Mouse (Mus musculus) lung, embryonic 16.5 days (tissue): ENCODE results near the gene Rpgrip1l. TPM values are rescaled to one million over a fixed set of nuclear protein-coding genes. Genes with fewer than 3 reads are reported as not detected.

ENCODE experiments used
- ATAC-seq: fragments of 200-750 bp; cut with Nextera tagmentation; 2 replicates; pipeline ENCODE4 v1.8.0; 2017; ENCODE audit warnings: low read depth, mild to moderate bottlenecking, moderate library complexity
- H3K27ac ChIP-seq: fragments of 300-500 bp; sonication (generic); 2 replicates; pipeline ENCODE4 v1.5.1; 2014; ENCODE audit warnings: mild to moderate bottlenecking, control low read depth, low read length
- H3K27me3 ChIP-seq: fragments of 300-500 bp; sonication (generic); 2 replicates; pipeline ENCODE4 v1.6.1; 2014; ENCODE audit warnings: low read depth, low read length, mixed read lengths; ENCODE audit not compliant: control insufficient read depth, insufficient read depth
- H3K36me3 ChIP-seq: fragments of 300-500 bp; sonication (generic); 2 replicates; pipeline ENCODE4 v1.6.1; 2014; ENCODE audit warnings: low read length; ENCODE audit not compliant: control insufficient read depth, insufficient read depth
- H3K4me1 ChIP-seq: fragments of 300-500 bp; sonication (generic); replicated peaks from 2 replicates; pipeline ENCODE4 v1.6.1; 2014; ENCODE audit warnings: low read length, mixed read lengths; ENCODE audit not compliant: control insufficient read depth, insufficient read depth
- H3K4me2 ChIP-seq: fragments of 300-500 bp; sonication (generic); 2 replicates; pipeline ENCODE4 v1.6.1; 2014; ENCODE audit warnings: low read depth, low read length, control low read depth
- H3K4me3 ChIP-seq: fragments of 300-500 bp; sonication (generic); 2 replicates; pipeline ENCODE4 v1.5.1; 2014; ENCODE audit warnings: mild to moderate bottlenecking, low read length, control low read depth
- H3K9ac ChIP-seq: fragments of 300-500 bp; sonication (generic); 2 replicates; pipeline ENCODE4 v1.6.1; 2014; ENCODE audit warnings: low read length, control low read depth
- H3K9me3 ChIP-seq: fragments of 300-500 bp; sonication (generic); 2 replicates; pipeline ENCODE4 v1.6.1; 2016; ENCODE audit warnings: low read length; ENCODE audit not compliant: control insufficient read depth
- WGBS: fragments of 180-500 bp; shearing (Covaris S2); extraction: QIAGEN DNeasy Blood & Tissue Kit; methylation state at CpG from one replicate; pipeline ENCODE4 v1.1.7; 2014; 5-methylcytosine and 5-hydroxymethylcytosine counted together
- polyA plus RNA-seq: library from polyadenylated mRNA; unstranded; fragments of >200 nt; fragmentation: Nextera tagmentation; extraction: Ambion mirVana; gene quantifications from 2 replicates; pipeline ENCODE4 v1.2.1, GENCODE M21; 2015

Gene Rpgrip1l
- polyA plus RNA-seq, 1 experiment from 2014 or later = 12.9 TPM

DNA sequence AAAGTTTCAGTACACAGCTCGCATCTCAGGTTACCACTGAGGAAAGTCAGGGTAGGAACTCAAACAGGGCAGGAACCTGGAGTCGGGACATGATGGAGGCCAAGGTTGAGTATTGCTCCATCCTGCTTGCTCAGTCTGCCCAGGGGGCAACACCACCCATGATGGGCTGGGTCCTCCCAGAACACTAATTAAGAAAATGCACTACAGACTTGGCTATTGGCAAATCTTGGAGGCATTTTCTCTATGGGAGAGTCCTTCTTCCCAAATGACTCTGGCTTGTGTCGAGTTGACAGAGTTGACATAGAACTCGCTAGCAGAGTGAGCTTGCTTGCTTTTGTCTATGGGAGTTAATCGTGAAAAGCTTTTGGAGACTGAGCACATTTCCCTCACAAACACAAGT, 120.1 kb downstream of the Rpgrip1l start:
- 78% methylated on average over 5 of the region's 5 CpGs for WGBS
- no peak for ATAC-seq
- peaks cover 12% of the 10 kb centered on the region for H3K27me3 ChIP-seq

DNA sequence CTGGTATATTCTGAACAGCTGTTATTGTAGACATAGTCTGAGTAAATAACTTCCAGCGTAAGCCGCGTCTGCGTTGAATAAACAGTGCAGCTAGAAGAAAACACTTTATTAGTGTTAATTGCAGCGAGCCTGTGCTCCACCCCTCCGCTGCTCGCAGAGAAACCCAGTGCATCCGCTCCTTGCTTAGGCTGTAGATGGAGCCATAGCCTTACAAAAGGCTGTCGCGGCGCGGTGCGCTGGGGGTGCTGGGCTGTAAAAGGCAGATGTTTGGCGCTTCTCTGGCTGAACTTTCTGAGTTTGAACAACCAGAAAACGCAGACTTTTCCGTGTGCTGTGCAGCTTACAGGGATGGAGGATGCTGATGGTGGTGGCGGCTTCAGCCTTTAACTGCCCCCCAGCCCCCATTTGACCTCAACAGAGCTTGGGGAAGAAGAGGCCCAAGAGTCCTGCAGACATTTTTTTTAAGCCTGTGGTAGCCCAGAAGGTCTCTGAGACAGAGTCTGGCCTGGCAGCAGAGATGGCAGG, 122.2 kb downstream of the Rpgrip1l start:
- ATAC-seq = peak; percentile 94
- Histone ChIP-seq H3K27me3 (peaks cover 12% of the 10 kb centered on the region), H3K36me3 (no peaks in the 10 kb centered on the region), H3K27ac (no peak overlapping the region), H3K4me2 (peak overlapping the region; percentile 47), H3K9me3 (no peaks in the 10 kb centered on the region), H3K9ac (peak overlapping the region; percentile 46), H3K4me3 (no peak overlapping the region), H3K4me1 (peaks cover 4% of the 10 kb centered on the region; the same call in 1 of the 2 replicates)
- 2% methylated on average over 17 of the region's 17 CpGs for WGBS

More for the DNA sequence above, 120.1 kb downstream of the Rpgrip1l start:
- no peaks in the 10 kb centered on the region for H3K36me3 ChIP-seq
- no peaks in the 10 kb centered on the region for H3K9me3 ChIP-seq
- H3K27ac ChIP-seq = no peak overlapping the region
- H3K4me2 ChIP-seq = no peak overlapping the region
- H3K4me3 ChIP-seq = no peak overlapping the region
- H3K4me1 ChIP-seq = peaks cover 4% of the 10 kb centered on the region; the same call in 1 of the 2 replicates
- no peak overlapping the region for H3K9ac ChIP-seq

DNA sequence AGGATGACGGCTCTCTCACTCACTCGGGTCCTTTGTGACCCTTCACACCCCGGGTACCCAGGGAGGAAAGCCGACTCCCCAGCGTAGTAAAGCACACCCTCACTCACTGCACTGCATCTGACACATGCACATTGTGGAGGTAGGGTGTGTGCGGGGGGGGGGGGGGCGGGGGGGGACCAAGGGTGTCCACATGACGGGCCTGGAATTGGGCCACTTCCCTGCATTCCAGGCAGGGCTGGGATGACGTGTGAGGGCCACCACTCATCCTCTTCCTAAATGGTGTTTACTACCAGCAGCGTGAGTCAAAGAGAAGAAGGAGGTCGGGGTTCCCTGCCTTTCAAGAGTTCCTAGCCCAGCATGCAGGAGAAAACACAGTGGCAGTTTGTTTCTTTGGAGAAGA, 124.9 kb downstream of the Rpgrip1l start:
- no peak overlapping the region for H3K4me3 ChIP-seq
- H3K4me2 ChIP-seq = no peak overlapping the region
- 53% methylated on average over 9 of the region's 11 CpGs for WGBS
- H3K9ac ChIP-seq = no peak overlapping the region
- H3K27me3 ChIP-seq = peaks cover 12% of the 10 kb centered on the region
- no peak for ATAC-seq
- H3K36me3 ChIP-seq = no peaks in the 10 kb centered on the region
- H3K4me1 ChIP-seq = peaks cover 4% of the 10 kb centered on the region; the same call in 1 of the 2 replicates
- no peak overlapping the region for H3K27ac ChIP-seq
- H3K9me3 ChIP-seq = 0 out of 2 replicates have a peak, but pooled peaks cover 2% of the 10 kb centered on the region

DNA sequence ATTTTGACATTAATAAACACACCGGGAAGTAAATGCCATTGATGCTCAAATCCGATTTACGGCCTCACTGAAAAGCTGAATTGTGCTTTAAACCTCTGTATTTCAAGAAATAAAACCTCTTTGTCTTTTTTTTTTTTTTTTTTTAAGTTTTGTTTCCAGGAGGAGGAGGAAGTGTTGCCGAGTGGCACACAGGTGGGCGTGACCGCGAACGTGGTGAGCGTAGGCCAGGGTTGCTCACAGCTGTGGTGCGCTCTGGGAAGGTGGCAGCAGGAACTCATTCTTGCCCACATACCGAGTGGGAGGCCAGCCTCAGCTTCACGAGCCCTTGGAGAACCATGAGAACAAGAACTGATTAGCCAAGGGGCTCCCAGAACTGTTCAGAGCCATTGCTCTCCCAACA, 126.7 kb downstream of the Rpgrip1l start:
- Histone ChIP-seq H3K9me3 (0 out of 2 replicates have a peak, but pooled peaks cover 2% of the 10 kb centered on the region), H3K9ac (no peak overlapping the region), H3K36me3 (no peaks in the 10 kb centered on the region), H3K4me1 (peaks cover 4% of the 10 kb centered on the region; the same call in 1 of the 2 replicates), H3K27ac (no peak overlapping the region), H3K4me2 (no peak overlapping the region), H3K27me3 (peaks cover 12% of the 10 kb centered on the region), H3K4me3 (no peak overlapping the region)
- WGBS = 62% methylated on average over 12 of the region's 12 CpGs
- ATAC-seq = no peak

DNA sequence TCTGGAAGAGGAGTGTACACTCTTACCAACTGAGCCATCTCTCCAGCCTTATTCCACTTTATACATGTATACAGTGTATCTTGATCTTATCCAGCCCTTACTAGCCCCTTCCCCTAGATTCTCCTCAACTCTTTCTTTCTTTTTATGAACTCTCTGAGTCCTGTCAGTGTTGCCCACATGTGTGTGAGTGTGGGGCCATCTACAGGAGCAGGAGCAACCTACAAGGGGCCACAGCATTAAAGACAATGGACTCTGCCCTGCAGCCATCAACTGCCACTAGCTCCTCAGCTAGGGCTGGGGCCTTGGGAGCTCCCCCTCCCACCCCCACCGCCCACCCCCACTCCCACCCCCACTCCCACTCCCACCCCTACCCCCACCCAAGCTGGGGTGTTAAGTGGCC, 135.4 kb downstream of the Rpgrip1l start:
- no peaks in the 10 kb centered on the region for H3K4me1 ChIP-seq
- ATAC-seq = no peak
- no peak overlapping the region for H3K4me3 ChIP-seq
- no peak overlapping the region for H3K4me2 ChIP-seq
- H3K27ac ChIP-seq = no peak overlapping the region
- no peaks in the 10 kb centered on the region for H3K27me3 ChIP-seq
- H3K36me3 ChIP-seq = no peaks in the 10 kb centered on the region
- H3K9me3 ChIP-seq = no peaks in the 10 kb centered on the region
- WGBS = 30% methylated on average over 1 of the region's 1 CpGs
- H3K9ac ChIP-seq = no peak overlapping the region

DNA sequence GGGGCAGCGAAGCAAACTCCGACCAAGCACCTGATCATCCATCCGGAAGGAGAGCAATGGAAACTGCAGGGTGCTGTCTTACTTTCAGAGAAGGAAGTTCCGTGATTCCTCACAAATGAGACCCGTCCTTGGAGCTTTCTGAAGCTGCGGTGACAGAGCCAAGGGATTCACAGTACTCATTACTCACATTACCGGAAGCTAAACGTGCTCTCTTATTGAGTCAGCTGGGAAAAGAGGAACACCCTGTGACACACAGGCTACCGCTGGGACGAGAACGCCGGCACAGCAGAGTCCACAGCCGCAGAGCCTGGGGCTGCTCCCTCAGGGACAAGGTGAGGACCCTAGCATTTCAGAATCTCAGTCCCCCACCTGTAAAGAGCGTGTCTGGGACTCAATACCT, 136.9 kb downstream of the Rpgrip1l start:
- WGBS = 73% methylated on average over 14 of the region's 14 CpGs
- Histone ChIP-seq H3K36me3 (no peaks in the 10 kb centered on the region), H3K4me1 (no peaks in the 10 kb centered on the region), H3K27ac (no peak overlapping the region), H3K27me3 (no peaks in the 10 kb centered on the region), H3K9ac (no peak overlapping the region), H3K4me2 (no peak overlapping the region), H3K4me3 (no peak overlapping the region), H3K9me3 (no peaks in the 10 kb centered on the region)
- no peak for ATAC-seq

DNA sequence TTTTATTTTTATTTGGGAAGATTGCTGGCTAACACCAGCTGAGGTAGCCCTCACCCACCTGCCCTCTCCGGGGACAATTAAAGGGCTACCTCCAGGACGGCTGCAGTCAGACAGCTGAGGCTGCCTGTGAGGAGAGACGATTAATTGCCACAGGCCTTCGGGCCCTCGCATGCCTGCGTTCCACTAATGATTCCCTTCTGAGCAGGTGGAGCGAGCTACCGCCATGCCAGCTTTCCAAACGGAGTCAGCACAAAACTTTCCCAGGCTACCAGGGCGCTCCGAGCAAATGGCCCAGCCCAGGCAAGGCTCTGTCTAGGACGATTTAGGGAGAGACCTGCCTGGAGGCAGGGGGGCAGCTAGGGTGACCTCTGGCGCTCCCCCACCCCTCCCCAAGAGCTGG, 141.5 kb downstream of the Rpgrip1l start:
- 44% methylated on average over 13 of the region's 13 CpGs for WGBS

DNA sequence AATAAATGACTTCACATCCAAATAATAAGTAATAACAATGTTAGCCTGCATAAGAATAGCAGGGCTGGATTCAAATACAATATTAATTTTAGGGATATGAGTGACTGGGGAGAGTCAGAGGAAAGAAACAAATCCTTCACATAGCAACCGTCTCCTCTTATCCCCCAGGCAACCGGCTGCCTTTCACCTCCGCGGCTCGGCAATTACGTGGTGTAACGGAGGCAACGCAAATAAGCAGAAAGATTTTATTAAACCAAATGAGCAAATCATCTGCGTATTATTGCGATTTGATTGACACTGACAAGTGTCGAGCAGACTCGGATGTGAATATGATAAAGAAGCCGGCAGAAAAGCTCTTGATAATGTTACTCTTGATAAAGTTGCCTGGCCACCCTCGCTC, 142.1 kb downstream of the Rpgrip1l start:
- Histone ChIP-seq H3K9ac (no peak overlapping the region), H3K4me2 (peak overlapping the region; percentile 33; the same call in 1 of the 2 replicates), H3K27me3 (no peaks in the 10 kb centered on the region), H3K4me3 (no peak overlapping the region), H3K36me3 (no peaks in the 10 kb centered on the region), H3K9me3 (no peaks in the 10 kb centered on the region), H3K4me1 (0 out of 2 replicates have a peak, but pooled peaks cover 4% of the 10 kb centered on the region), H3K27ac (no peak overlapping the region)
- no peak for ATAC-seq
- WGBS = 44% methylated on average over 14 of the region's 14 CpGs

More for the DNA sequence above, 141.5 kb downstream of the Rpgrip1l start:
- H3K36me3 ChIP-seq = no peaks in the 10 kb centered on the region
- H3K4me1 ChIP-seq = 0 out of 2 replicates have a peak, but pooled peaks cover 4% of the 10 kb centered on the region
- no peak overlapping the region for H3K27ac ChIP-seq
- no peaks in the 10 kb centered on the region for H3K27me3 ChIP-seq
- H3K9me3 ChIP-seq = no peaks in the 10 kb centered on the region
- H3K4me2 ChIP-seq = no peak overlapping the region
- ATAC-seq = no peak
- H3K4me3 ChIP-seq = no peak overlapping the region
- H3K9ac ChIP-seq = no peak overlapping the region

DNA sequence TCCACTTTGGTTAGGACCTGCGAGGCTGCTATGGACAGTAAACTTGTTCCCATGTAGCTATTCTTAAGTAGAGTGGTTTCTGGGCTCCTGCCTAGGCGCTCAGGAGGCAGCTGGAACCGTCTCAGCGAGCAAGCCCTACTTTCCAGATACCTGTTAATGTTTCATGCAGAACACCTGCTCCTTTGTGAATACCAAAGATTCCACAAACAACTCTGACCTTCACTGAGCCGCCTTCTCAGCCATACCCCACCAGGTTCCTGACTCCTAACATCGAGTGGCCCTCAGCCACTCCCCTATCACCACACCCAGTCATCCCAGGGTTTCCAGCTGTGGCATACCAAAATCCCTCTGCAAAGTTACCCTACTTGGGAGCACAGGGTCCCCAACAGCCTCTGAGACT, 142.9 kb downstream of the Rpgrip1l start:
- H3K4me1 ChIP-seq = 0 out of 2 replicates have a peak, but pooled peaks cover 4% of the 10 kb centered on the region
- no peaks in the 10 kb centered on the region for H3K9me3 ChIP-seq
- no peaks in the 10 kb centered on the region for H3K36me3 ChIP-seq
- no peak overlapping the region for H3K4me3 ChIP-seq
- peak overlapping the region; percentile 13; the same call in 1 of the 2 replicates for H3K27ac ChIP-seq
- ATAC-seq = peak; percentile 56; the same call in 1 of the 2 replicates
- no peaks in the 10 kb centered on the region for H3K27me3 ChIP-seq
- H3K9ac ChIP-seq = no peak overlapping the region
- H3K4me2 ChIP-seq = no peak overlapping the region
- WGBS = 48% methylated on average over 6 of the region's 6 CpGs
